Mouse (Mus musculus) limb, embryonic 12.5 days (tissue): ENCODE measurements around the gene Ces1d. TPM values are rescaled to one million over a fixed set of nuclear protein-coding genes. Genes with fewer than 3 reads are reported as not detected.
"Not testable (repeated sequence)": the region's sequence is repeated elsewhere in the genome, so short reads cannot be mapped to it uniquely, and the experiment has no call there.

ENCODE experiments used
- ATAC-seq: fragments of 200-750 bp; cut with Nextera tagmentation; 2 replicates; pipeline ENCODE4 v1.8.0; 2017; ENCODE audit warnings: low read depth, moderate TSS enrichment; ENCODE audit not compliant: insufficient number of reproducible peaks, insufficient read depth, low FRiP score, low TSS enrichment
- H3K27ac ChIP-seq: fragments of 300-500 bp; sonication (generic); 2 replicates; pipeline ENCODE4 v1.5.1; 2016; ENCODE audit warnings: mild to moderate bottlenecking, moderate library complexity
- H3K27me3 ChIP-seq: fragments of 300-500 bp; sonication (generic); 2 replicates; pipeline ENCODE4 v1.6.1; 2016; ENCODE audit warnings: mild to moderate bottlenecking, moderate library complexity
- H3K36me3 ChIP-seq: fragments of 300-500 bp; sonication (generic); 2 replicates; pipeline ENCODE4 v1.6.1; 2016; ENCODE audit warnings: mild to moderate bottlenecking, moderate library complexity
- H3K4me1 ChIP-seq: fragments of 300-500 bp; sonication (generic); replicated peaks from 2 replicates; pipeline ENCODE4 v1.6.1; 2016
- H3K4me2 ChIP-seq: fragments of 300-500 bp; sonication (generic); 2 replicates; pipeline ENCODE4 v1.6.1; 2016; ENCODE audit warnings: mild to moderate bottlenecking, moderate library complexity
- H3K4me3 ChIP-seq: fragments of 300-500 bp; sonication (generic); replicated peaks from 2 replicates; pipeline ENCODE4 v1.5.1; 2016; ENCODE audit warnings: mild to moderate bottlenecking
- H3K9ac ChIP-seq: fragments of 300-500 bp; sonication (generic); replicated peaks from 2 replicates; pipeline ENCODE4 v1.6.1; 2016; ENCODE audit warnings: mild to moderate bottlenecking, moderate library complexity
- H3K9me3 ChIP-seq: fragments of 300-500 bp; sonication (generic); 2 replicates; pipeline ENCODE4 v1.6.1; 2016; ENCODE audit warnings: mild to moderate bottlenecking, moderate library complexity
- WGBS: fragments of 180-500 bp; shearing (Covaris S2); methylation state at CpG from one replicate; pipeline ENCODE4 v1.1.7; 2016; 5-methylcytosine and 5-hydroxymethylcytosine counted together
- polyA plus RNA-seq: library from polyadenylated mRNA; unstranded; fragments of >200 nt; fragmentation: Nextera tagmentation; extraction: Ambion mirVana; gene quantifications from 2 replicates; pipeline ENCODE4 v1.2.1, GENCODE M21; 2016

The Ces1d gene
- polyA plus RNA-seq, 1 experiment from 2014 or later = 0.14 TPM

DNA sequence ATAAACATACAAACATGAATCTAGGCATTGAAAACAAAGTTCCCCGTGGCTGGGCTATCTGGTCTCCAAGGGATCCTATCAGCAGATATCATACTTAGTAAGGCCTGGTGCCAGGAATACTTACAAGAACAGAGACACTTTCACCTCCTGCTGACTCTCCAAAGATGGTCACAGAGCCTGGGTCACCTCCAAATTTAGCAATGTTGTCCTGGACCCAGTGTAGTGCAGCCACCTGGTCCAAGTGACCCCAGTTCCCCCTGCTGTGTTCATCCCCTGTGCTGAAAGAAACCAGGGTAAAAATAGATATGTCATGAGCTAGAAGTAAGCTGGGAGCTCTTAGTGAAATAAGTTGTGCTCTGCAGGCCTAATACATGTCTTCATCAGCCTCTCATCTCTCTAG is 19.7 kb upstream of the Ces1d start:
- no peaks in the 10 kb centered on the region for H3K9me3 ChIP-seq
- H3K9ac ChIP-seq = no peak overlapping the region
- H3K36me3 ChIP-seq = no peaks in the 10 kb centered on the region
- H3K27ac ChIP-seq = no peak overlapping the region
- H3K4me1 ChIP-seq = no peaks in the 10 kb centered on the region
- no peaks in the 10 kb centered on the region for H3K27me3 ChIP-seq
- 62% methylated on average over 1 of the region's 1 CpGs for WGBS
- no peak overlapping the region for H3K4me2 ChIP-seq
- no peak for ATAC-seq
- no peak overlapping the region for H3K4me3 ChIP-seq

DNA sequence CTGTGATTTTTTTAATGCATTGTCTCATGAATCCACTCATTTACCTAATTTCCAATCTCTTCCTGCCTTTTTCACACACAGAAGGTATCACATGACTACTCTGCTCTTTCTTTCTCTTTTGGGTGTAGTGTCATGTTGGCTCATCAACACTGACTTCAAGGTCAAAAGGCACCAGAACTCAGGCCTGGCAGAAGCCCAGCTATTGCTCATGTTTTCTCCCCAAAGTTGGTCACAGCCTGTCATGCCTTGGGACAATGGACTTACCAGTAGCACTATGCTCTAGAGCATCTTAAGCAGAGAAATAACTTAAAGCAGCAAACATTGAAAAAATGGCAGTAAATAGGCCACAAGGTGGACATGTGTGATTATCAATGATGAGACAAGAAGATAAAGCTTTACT is 13.5 kb upstream of the Ces1d start:
- Histone ChIP-seq H3K9ac (no peak overlapping the region), H3K4me3 (no peak overlapping the region), H3K4me2 (no peak overlapping the region), H3K4me1 (no peaks in the 10 kb centered on the region), H3K27me3 (no peaks in the 10 kb centered on the region), H3K9me3 (no peaks in the 10 kb centered on the region), H3K27ac (no peak overlapping the region), H3K36me3 (no peaks in the 10 kb centered on the region)
- ATAC-seq = no peak

DNA sequence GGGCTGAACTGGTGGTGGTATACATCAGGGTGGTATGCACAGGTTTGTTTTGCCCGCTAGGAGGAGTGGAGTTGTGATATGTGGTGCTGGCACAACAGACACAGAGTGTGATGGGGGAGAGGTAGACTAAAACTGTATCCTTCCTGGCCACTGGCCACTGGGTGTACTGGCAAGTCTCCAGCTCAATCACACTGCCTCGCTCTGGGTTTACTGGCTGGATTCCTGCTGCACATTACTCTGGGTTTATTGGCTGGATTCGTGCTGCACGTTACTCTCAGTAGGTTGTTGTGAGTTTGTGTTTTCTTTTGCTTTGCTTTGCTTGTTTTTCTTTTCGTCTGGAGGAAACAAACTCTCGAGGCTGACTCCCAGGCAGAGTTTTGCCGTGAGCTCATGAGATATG is 1.5 kb upstream of the Ces1d start:
- not testable (repeated sequence) for H3K36me3 ChIP-seq, H3K9ac ChIP-seq, H3K4me2 ChIP-seq, H3K27ac ChIP-seq, H3K4me1 ChIP-seq, H3K4me3 ChIP-seq, H3K27me3 ChIP-seq, H3K9me3 ChIP-seq, ATAC-seq
- 67% methylated on average over 7 of the region's 7 CpGs for WGBS

DNA sequence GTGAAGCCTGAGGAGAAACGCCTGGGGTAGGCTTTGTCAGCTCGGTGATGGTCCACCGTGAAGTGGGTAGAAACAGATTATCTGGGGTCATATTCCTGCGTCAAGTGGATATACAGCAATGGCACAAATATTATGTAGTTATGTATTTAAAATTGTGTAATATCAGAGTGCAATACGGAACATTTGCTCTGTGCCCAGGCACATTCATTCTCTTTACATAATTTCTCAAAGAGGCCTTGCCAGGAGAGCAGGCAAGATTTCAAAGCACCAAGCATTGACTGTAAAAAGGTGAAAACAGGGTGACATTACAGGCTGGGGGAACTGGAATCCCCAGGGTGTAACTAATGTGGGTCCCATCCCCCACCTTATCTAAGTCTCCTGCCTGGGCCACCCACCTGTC is 1.2 kb downstream of the Ces1d start:
- Histone ChIP-seq H3K36me3 (no peaks in the 10 kb centered on the region), H3K27ac (no peak overlapping the region), H3K9ac (no peak overlapping the region), H3K4me3 (no peak overlapping the region), H3K9me3 (no peaks in the 10 kb centered on the region), H3K27me3 (no peaks in the 10 kb centered on the region), H3K4me2 (no peak overlapping the region), H3K4me1 (no peaks in the 10 kb centered on the region)
- no peak for ATAC-seq
- 85% methylated on average over 5 of the region's 5 CpGs for WGBS

DNA sequence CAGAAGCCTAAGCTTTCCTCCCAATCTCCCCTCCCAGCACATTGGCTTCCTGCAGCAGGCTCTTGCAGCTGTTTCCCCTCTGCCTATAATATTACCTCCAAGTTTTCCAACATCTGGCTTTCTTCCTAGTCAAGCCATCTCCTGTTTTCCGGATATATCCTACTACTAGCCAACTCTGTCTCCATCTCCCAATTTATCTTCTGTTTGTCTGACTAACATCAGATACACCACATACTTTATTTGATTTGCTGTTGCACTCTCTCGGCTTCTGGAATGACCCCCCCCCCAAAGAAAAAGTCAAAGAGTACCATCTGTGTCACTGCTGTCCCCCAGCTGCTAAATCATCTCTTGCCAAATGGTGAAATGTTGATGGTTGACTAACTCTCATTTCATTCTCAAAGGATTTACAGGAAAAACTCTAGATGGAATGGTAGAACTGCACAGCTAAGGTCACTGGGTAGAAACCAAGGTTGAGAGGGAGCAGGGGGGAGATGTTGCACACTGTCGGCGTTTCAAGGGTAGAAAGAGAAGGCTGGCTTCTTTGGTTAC is 17.0 kb downstream of the Ces1d start:
- Histone ChIP-seq H3K27me3 (no peaks in the 10 kb centered on the region), H3K27ac (no peak overlapping the region), H3K9me3 (no peaks in the 10 kb centered on the region), H3K9ac (no peak overlapping the region), H3K4me2 (no peak overlapping the region), H3K4me1 (peaks cover 7% of the 10 kb centered on the region; the same call in 1 of the 2 replicates), H3K4me3 (no peak overlapping the region), H3K36me3 (no peaks in the 10 kb centered on the region)
- WGBS = 71% methylated on average over 4 of the region's 4 CpGs
- no peak for ATAC-seq

DNA sequence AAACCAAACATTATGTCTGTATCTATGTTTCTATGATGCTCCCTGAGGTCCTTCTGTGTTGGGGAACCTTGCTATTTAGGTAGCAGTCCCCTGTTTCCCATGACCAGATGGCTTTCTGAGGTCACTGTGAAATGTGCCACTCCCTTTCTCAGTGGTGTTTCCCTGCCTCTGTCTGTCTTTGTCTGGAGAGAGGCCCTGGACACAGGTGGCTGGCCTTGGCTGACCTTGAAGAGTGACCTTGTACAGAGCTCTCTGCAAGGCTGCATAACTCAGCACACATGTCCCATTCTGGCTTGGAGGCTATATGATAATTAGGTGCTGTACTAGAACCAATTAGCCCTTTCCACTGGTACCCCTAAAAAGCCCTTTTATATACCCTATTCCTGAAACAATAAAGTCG is 21.0 kb downstream of the Ces1d start:
- Histone ChIP-seq H3K9ac (no peak overlapping the region), H3K36me3 (no peaks in the 10 kb centered on the region), H3K4me3 (no peak overlapping the region), H3K27ac (no peak overlapping the region; the same call in 1 of the 2 replicates), H3K9me3 (no peaks in the 10 kb centered on the region), H3K27me3 (no peaks in the 10 kb centered on the region), H3K4me2 (no peak overlapping the region), H3K4me1 (peaks cover 7% of the 10 kb centered on the region; the same call in 1 of the 2 replicates)
- 32% methylated on average over 1 of the region's 1 CpGs for WGBS
- ATAC-seq = no peak

DNA sequence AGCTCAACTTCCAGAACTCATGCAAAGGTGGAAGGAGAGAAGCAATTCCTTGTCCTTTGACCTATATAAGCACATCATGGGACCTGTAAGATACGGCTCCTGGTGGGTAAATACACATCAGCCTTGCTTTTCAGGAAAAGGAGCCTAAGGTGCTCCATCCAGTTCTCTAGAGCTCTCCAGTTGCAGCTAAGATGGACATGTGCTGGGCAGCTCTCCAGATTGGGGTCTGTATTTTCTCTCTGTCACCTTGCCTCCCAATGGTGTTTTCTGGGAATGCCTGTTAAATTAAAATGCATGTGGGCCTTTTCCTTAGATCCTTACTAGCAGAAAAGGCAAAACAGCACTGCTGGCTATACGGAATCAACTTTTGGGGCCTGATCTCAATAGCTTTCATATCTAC is 23.1 kb downstream of the Ces1d start:
- Histone ChIP-seq H3K4me1 (peaks cover 7% of the 10 kb centered on the region; the same call in 1 of the 2 replicates), H3K36me3 (no peaks in the 10 kb centered on the region), H3K4me2 (no peak overlapping the region), H3K27me3 (no peaks in the 10 kb centered on the region), H3K9me3 (no peaks in the 10 kb centered on the region), H3K4me3 (no peak overlapping the region), H3K9ac (no peak overlapping the region), H3K27ac (no peak overlapping the region)
- WGBS = 61% methylated on average over 2 of the region's 2 CpGs
- no peak for ATAC-seq

DNA sequence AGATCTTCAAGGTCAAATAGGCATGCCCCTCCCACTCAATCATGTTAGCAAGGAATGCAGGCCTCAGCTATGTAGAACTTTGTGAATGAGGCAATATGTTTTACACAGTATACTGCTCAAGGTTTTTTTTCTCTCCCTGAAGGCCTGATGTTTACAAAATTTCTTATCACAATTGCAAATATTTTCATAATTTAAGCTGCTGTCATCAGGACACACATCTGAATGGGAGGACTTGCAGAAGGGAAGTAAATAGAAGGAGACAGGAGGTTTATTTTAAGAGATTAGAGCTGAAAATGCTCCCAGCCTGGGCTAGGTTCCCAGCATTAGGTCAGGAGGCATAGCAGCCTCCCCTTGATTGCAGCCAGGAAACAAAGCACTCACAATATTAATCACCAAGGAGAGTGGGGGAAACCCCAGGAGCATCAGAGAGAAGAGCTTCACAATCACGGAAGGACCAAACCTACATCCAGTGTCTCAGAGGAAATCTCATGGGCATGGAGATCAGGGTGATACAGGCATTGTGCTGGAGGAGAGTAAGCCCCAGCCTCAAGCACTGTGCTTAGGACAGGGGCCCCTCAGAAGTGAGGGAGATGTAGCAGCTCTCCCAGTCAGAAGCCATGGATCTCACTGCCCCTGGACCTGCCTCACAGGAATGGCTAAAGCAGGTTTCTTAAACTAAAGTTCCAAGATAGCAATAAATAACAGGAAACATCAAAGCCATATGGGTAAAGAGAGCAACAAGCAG is 25.6 kb downstream of the Ces1d start:
- no peak for ATAC-seq
- WGBS = 71% methylated on average over 1 of the region's 1 CpGs
- Histone ChIP-seq H3K36me3 (no peaks in the 10 kb centered on the region), H3K9me3 (no peaks in the 10 kb centered on the region), H3K27ac (no peak overlapping the region), H3K4me2 (no peak overlapping the region), H3K9ac (no peak overlapping the region), H3K4me1 (peaks cover 7% of the 10 kb centered on the region; the same call in 1 of the 2 replicates), H3K27me3 (no peaks in the 10 kb centered on the region), H3K4me3 (no peak overlapping the region)

DNA sequence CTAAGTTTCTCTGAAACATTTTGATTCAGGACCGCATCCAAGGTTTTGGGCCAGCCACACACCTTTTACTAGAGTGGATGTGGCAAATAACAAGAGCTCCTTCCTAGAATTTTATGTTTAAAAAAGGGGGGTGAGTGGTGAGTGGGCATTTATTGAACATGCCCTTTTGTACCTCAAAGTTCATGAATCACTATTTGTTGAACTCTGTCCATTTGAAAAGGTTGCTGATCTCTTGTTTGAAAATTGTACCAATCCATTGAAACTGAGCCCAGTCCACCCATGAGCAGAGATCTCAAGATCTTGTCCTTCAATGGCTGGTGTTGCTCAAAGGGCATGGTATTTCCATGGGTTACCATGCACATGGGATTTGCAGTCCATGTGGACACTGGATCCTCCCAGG is 34.3 kb downstream of the Ces1d start:
- H3K4me2 ChIP-seq = no peak overlapping the region
- no peaks in the 10 kb centered on the region for H3K27me3 ChIP-seq
- no peak overlapping the region for H3K27ac ChIP-seq
- H3K4me3 ChIP-seq = no peak overlapping the region
- H3K9ac ChIP-seq = no peak overlapping the region
- ATAC-seq = no peak
- H3K4me1 ChIP-seq = no peaks in the 10 kb centered on the region
- 77% methylated on average over 1 of the region's 1 CpGs for WGBS
- H3K9me3 ChIP-seq = no peaks in the 10 kb centered on the region
- no peaks in the 10 kb centered on the region for H3K36me3 ChIP-seq

DNA sequence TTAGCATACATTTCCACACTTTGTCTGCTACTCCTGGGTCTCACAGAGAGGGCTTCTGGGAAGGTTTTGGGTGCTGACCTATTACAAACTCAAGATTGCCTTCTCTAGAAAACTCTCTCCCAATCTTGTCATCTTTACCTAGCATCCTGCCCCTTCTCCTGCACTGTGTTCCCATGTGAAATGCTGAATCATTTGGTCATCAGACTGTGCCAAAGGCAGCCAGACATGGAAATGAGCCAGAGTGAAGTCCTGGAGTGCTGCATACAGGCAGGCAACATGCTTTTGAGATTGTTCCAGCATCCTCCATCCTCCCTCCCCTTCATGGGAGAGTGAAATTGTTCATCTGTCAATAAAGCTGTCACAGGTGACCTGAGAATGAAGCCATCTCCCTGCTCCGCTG is 46.2 kb downstream of the Ces1d start:
- WGBS = 89% methylated on average over 1 of the region's 1 CpGs
- no peaks in the 10 kb centered on the region for H3K27me3 ChIP-seq
- H3K4me3 ChIP-seq = no peak overlapping the region
- H3K9me3 ChIP-seq = no peaks in the 10 kb centered on the region
- H3K27ac ChIP-seq = no peak overlapping the region
- H3K9ac ChIP-seq = no peak overlapping the region
- no peak overlapping the region for H3K4me2 ChIP-seq
- H3K36me3 ChIP-seq = no peaks in the 10 kb centered on the region
- no peak for ATAC-seq
- no peaks in the 10 kb centered on the region for H3K4me1 ChIP-seq

DNA sequence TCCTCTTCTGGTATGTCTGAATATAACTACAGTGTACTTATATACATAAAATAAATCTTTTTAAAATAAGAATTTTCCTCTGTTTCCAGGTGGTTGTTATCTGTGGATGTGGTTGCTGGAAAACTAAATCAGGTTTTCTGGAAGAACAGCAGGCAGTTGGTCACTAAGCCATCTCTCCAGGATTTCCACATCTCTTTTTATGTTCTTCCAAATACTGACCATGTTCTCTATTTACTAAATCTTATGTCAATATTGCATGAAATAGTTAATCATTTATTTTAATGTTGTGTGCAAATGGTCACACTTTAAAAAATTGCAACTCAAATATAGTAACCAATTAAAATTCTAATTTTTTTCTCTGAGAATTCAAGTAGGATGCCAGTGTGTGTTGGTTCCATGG is 50.3 kb downstream of the Ces1d start:
- H3K27ac ChIP-seq = no peak overlapping the region
- no peak overlapping the region for H3K4me2 ChIP-seq
- H3K27me3 ChIP-seq = no peaks in the 10 kb centered on the region
- ATAC-seq = no peak
- no peaks in the 10 kb centered on the region for H3K36me3 ChIP-seq
- H3K4me1 ChIP-seq = no peaks in the 10 kb centered on the region
- H3K9me3 ChIP-seq = no peaks in the 10 kb centered on the region
- no peak overlapping the region for H3K9ac ChIP-seq
- no peak overlapping the region for H3K4me3 ChIP-seq

DNA sequence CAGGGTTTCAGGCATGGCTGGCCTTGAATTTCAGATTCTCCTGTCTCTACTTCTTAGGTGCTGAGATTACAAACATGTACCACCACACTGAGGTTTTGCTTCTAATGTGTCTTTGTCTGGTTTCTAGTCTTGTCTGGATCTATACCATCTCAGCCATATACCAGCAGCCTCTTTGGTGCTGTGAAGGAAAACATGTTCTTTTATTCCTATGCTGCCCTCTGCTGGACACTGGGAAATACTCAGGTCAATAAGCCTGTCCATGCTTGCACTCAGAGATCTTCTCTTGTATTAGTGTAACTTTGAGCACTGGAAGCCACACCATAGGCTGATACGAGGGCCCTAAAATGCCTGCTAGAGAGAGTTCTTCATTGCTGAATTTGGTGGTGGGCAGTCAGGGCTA is 56.9 kb downstream of the Ces1d start:
- H3K9me3 ChIP-seq = no peaks in the 10 kb centered on the region
- no peaks in the 10 kb centered on the region for H3K27me3 ChIP-seq
- H3K4me3 ChIP-seq = no peak overlapping the region
- WGBS = 61% methylated on average over 1 of the region's 1 CpGs
- no peak overlapping the region for H3K4me2 ChIP-seq
- H3K36me3 ChIP-seq = no peaks in the 10 kb centered on the region
- H3K4me1 ChIP-seq = no peaks in the 10 kb centered on the region
- no peak overlapping the region for H3K27ac ChIP-seq
- ATAC-seq = no peak
- H3K9ac ChIP-seq = no peak overlapping the region
